Mouse (Mus musculus) 416B (cell line): ENCODE results near the gene Hs6st2.

Source experiments
- DNase-seq: peaks from one replicate; pipeline ENCODE4 v3.0.0; 2011; ENCODE audit warnings: low read depth

Gene Hs6st2

GRCm38 (mm10) chrX:51585444-51585843, 96.2 kb downstream of the Hs6st2 start:
- DNase-seq, result no peak

GRCm38 (mm10) chrX:51581704-51582103, 100.0 kb downstream of the Hs6st2 start:
- peak; percentile 10 for DNase-seq

DNA sequence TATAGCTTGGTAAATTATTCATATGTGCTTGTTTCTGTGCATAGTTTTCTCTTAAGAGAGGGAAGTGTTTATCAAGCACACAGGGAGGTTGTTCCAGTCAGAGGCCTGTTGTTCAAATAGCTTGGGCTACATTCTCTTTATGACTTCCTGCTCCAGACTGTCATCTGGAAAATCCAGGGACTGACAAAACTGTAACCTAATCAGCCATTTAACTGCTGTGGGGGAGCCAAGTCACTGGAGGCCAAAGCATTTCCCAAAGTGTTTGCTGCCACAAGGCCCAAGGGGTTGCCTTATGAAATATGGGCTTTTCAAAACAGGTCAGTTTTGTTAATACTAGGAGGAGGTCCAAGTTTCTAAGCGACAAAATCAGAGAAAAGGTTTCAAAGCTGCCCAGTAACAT, 119.8 kb downstream of the Hs6st2 start:
- no peak for DNase-seq

DNA sequence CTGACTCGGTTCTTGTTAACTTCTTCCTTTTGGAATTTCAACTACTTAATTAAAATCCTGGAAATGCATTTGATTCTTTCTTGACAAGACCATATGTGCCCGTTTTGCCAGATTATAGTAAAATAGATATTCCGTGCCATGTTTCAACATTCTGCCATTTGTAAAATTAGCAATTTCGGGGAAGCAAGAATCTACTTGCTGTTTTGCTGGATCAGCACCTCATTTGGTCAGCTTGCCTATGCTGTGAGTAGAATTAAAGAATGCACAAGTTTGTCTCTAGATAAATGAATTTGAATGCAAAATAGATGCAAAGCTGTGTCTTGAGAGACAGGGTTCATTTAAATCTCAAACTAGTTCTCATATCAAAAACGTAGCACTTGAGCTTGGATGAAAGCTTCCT, 142.0 kb downstream of the Hs6st2 start:
- DNase-seq, result no peak

- no peak for DNase-seq
These were observed 144.6 kb downstream of the Hs6st2 start for GRCm38 (mm10) chrX:51537082-51537481.

- no peak for DNase-seq
These were observed 146.4 kb downstream of the Hs6st2 start for GRCm38 (mm10) chrX:51535226-51535625.

- DNase-seq, result no peak
These were observed 150.5 kb downstream of the Hs6st2 start for GRCm38 (mm10) chrX:51531136-51531535.

- DNase-seq, result no peak
These were observed 153.1 kb downstream of the Hs6st2 start for GRCm38 (mm10) chrX:51528601-51529000.

DNA sequence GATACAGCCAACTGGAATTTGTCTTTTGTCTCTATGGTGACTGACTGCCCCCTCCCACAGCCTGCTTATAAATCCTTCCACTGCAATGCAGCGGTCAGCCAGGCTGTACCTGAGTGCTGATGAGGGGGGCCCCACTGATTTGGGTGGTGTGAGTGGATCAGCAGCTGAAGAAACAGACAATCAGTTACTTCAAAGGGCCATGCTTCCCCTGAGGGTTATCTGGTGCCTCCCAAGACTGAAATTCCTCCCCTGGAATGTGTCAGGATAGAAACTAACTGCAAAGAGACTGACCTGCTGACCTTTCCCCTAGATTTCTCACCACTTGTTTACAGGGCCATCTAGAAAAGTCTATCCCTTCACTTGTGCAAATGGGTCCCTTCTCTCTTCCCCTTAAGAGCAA, 166.8 kb downstream of the Hs6st2 start:
- DNase-seq, result no peak

- DNase-seq, result no peak
These were observed 175.1 kb downstream of the Hs6st2 start for GRCm38 (mm10) chrX:51506526-51506925.

- DNase-seq, result no peak
These were observed 176.0 kb downstream of the Hs6st2 start for GRCm38 (mm10) chrX:51505691-51506090.

DNA sequence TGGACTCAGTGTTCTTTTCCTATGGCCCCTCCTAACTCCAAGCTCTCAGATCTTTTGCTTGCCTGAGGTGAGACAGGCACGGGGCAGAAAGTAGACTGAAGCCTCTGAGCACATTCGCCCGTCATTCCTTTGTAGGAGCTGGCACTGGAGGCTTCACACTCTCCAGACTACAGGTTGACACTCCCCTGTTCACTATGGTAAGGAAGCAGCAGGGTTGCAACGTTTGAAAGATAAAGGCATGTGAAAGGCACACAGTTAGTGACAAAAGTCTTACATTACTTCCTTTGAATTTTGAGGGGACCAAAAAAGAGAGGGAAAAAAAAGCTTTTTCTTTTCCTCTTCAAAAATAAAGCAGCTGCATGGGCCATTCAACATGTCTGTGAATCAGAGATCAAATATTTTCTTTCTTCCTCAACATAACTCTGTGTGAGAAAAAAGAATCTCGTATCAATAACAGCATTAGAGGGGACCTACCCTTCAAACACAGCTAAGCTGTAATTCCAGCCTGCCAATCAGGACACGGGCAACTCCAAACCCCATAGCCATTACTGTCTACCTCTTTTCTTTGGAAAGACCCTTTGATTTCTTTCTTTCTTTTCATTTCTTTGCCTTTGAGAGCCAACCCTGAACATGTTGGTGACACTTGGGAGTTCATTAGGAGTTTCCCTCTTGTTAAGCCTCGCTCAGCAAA, 177.7 kb downstream of the Hs6st2 start:
- no peak for DNase-seq

DNA sequence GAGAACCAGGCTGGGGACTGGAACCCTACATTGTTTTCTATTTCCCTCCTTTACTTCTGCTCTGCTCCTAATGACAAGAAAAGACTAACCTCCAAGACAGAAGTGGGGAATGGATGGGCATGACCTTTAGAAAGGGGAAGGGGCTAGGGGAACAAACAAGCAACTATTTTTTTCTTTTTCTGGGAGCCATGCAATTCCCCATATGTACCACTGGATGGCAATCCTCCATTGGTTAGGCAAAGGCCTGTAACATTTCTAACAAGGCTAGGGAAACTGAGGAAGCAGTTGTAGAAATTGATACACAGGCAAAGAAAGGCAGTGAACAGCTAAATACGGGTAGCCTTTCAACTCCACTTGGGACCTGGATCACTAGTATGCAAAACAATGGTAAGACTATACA, 183.8 kb downstream of the Hs6st2 start:
- no peak for DNase-seq

DNA sequence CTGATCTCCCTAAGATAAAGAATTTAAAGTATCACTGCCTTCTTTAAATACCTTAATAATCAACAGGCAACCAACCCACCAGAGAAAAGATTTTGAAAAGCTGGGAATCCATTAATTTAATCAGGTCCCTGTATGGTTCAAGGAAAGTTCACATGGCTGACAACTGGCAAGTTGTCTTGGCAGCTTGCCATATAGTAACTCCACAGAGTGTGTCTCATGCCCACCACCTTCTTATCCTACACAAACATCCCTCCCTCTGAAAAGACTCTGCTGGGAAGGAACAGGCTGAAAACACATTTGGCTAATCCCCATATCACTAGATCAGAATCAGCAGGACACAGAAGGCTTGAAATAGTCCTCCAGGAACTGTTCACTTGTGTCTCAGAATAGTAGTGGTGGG, 193.3 kb downstream of the Hs6st2 start:
- DNase-seq, result no peak

- no peak for DNase-seq
These were observed 212.2 kb downstream of the Hs6st2 start for GRCm38 (mm10) chrX:51469411-51469810.

GRCm38 (mm10) chrX:51461413-51461812, 220.2 kb downstream of the Hs6st2 start:
- DNase-seq, result no peak

- no peak for DNase-seq
These were observed 238.3 kb downstream of the Hs6st2 start for GRCm38 (mm10) chrX:51443366-51443765.

DNA sequence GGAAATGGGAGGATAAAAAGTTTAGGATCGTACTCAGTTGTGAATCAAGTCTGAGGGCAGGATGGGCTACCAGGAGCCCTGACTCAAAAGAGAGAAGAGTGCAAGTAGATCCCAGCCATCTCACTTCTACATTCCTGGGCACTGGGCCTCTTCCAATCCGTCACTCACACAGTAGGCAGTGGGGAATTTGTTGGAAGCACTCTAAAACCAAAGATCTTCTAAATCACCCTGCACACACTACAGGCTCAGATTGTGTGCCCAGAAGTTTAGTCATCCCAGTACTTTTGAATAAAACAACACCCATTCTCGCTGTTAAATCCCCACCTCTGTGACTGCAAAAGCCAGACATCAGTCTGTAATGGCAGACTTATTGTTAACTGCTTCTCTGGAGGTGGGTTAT, 249.9 kb downstream of the Hs6st2 start:
- no peak for DNase-seq

GRCm38 (mm10) chrX:51425031-51425430, 256.6 kb downstream of the Hs6st2 start:
- no peak for DNase-seq

- no peak for DNase-seq
These were observed 271.4 kb downstream of the Hs6st2 start for GRCm38 (mm10) chrX:51410289-51410688.

DNA sequence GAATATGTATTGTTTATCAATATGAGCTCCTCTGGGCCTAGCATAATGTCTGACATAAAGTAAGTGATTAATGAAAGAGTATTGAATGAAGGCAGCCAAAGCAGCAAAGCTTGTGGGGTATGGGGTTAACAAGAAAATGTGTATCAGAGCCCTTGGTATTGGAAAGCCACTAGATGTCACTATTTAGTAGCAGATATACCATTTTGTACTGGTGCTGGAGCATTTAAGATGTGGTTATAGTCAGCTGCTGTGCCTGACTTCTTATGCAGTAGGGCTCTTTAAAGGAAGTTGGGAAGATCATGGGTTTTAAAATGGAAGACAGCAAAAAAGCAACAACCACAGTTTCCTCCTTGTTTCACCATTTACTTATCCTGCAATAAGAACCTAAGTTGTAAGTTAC, 284.2 kb downstream of the Hs6st2 start:
- peak; percentile 47 for DNase-seq

- peak; percentile 73 for DNase-seq
These were observed 307.0 kb downstream of the Hs6st2 start for GRCm38 (mm10) chrX:51374670-51375069.

DNA sequence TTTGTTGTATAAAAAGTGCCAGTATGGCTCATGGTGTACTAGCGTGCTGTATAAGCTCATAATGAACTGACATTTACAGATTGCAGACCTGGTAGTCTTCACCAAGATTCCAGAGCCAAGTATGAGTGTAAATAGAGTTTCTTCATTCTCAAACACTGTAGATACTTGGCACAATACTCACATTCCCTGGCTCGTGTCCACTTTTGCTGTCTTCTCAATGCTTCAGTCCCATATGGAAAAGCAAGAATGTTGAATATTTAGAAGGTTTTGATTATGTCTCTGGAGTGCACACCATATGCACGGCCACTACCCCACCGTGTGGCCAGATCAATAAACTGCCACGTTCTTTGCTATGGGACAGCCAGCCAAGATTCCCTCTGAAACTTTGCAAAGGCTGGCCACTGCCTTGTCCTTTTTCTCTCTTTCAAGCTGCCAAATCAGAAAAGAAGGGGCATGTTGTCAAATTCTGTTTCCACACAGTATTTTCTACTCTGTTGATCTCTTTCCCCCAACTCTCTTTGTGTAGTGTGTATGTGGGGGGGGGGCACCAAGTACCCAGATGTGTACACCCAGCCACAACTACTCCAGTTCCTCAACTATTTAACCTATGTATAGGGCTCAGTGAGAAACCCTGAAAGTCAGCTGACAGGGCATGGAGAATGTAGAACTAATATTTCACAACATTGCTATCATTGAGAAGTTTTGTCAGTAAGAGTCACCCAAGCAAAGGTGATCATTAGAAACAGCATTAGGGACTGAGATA, 309.0 kb downstream of the Hs6st2 start:
- DNase-seq, result peak; percentile 39

GRCm38 (mm10) chrX:51349682-51350081, 332.0 kb downstream of the Hs6st2 start:
- no peak for DNase-seq
